Mouse (Mus musculus) limb, embryonic 14.5 days (tissue): ENCODE measurements at regions not wholly inside any gene's neighbourhood (a gene's known extent, or its start where the extent isn't known, plus 50 kb on each side); places are given as distances from the start of the nearest gene placed in this dataset.
A peak's percentile ranks its signal among the peaks of the same experiment; 100 is the strongest.

Experiments
- ATAC-seq: fragments of 200-750 bp; cut with Nextera tagmentation; 2 replicates; pipeline ENCODE4 v1.8.0; 2017; ENCODE audit warnings: low read depth, moderate number of reproducible peaks, moderate TSS enrichment; ENCODE audit not compliant: low FRiP score
- DNase-seq: peaks from one replicate; pipeline ENCODE4 v3.0.0-alpha.2; 2015; ENCODE audit warnings: low spot score
- H3K27ac ChIP-seq: fragments of 300-500 bp; sonication (generic); replicated peaks from 2 replicates; pipeline ENCODE4 v1.5.1; 2014; ENCODE audit warnings: low read depth, mild to moderate bottlenecking, low read length, moderate library complexity, mixed read lengths
- H3K27me3 ChIP-seq: fragments of 300-500 bp; sonication (generic); 2 replicates; pipeline ENCODE4 v1.6.1; 2014; ENCODE audit warnings: low read length, mixed read lengths; ENCODE audit not compliant: control insufficient read depth, insufficient read depth
- H3K36me3 ChIP-seq: fragments of 300-500 bp; sonication (generic); 2 replicates; pipeline ENCODE4 v1.6.1; 2014; ENCODE audit warnings: mild to moderate bottlenecking, low read length, moderate library complexity, mixed read lengths; ENCODE audit not compliant: control insufficient read depth, insufficient read depth
- H3K4me1 ChIP-seq: fragments of 300-500 bp; sonication (generic); 2 replicates; pipeline ENCODE4 v1.6.1; 2014; ENCODE audit warnings: antibody characterized with exemption, low read length, mixed read lengths; ENCODE audit not compliant: control insufficient read depth, insufficient read depth
- H3K4me2 ChIP-seq: fragments of 300-500 bp; sonication (generic); replicated peaks from 2 replicates; pipeline ENCODE4 v1.6.1; 2014; ENCODE audit warnings: low read depth, mild to moderate bottlenecking, low read length, moderate library complexity; ENCODE audit not compliant: severe bottlenecking
- H3K4me3 ChIP-seq: fragments of 300-500 bp; sonication (generic); replicated peaks from 2 replicates; pipeline ENCODE4 v1.5.1; 2014; ENCODE audit warnings: low read length
- H3K9ac ChIP-seq: fragments of 300-500 bp; sonication (generic); 2 replicates; pipeline ENCODE4 v1.6.1; 2014; ENCODE audit warnings: mild to moderate bottlenecking, low read depth, low read length, moderate library complexity; ENCODE audit not compliant: severe bottlenecking
- H3K9me3 ChIP-seq: fragments of 300-500 bp; sonication (generic); 2 replicates; pipeline ENCODE4 v1.6.1; 2016; ENCODE audit warnings: low read length; ENCODE audit not compliant: control insufficient read depth
- POLR2A ChIP-seq: fragments of 200-500 bp; IDR thresholded peaks from 2 replicates; pipeline ENCODE4 v1.8.0; 2012; ENCODE audit warnings: inconsistent platforms, mild to moderate bottlenecking, moderate library complexity, borderline replicate concordance; ENCODE audit not compliant: insufficient read depth, insufficient read length; ENCODE audit errors: extremely low read depth
- WGBS: fragments of 180-500 bp; shearing (Covaris S2); extraction: QIAGEN DNeasy Blood & Tissue Kit; methylation state at CpG from one replicate; pipeline ENCODE4 v1.1.7; 2014; 5-methylcytosine and 5-hydroxymethylcytosine counted together

DNA sequence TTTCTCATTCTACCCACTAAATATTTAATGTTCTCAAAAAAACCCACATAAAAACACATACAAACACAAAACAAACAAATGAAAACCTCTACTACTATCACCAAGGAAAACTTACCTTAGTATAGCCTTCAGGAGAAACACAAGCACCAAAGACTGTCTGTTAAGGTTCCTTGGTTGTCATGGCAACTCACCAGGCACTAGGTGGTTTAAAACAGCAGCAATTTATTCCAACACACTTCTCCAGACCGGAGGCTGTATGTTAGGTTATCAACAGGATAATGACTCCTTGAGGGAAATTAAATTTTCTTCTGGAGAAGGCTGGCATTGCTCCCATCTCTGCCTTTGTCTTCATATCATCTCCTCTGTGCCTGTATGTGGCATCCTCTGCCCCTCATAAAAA, 183.8 kb upstream of the Hey2 start:
- Histone ChIP-seq H3K36me3 (no peaks in the 10 kb centered on the region), H3K27me3 (no peaks in the 10 kb centered on the region), H3K9ac (no peak overlapping the region), H3K4me3 (no peak overlapping the region), H3K9me3 (no peaks in the 10 kb centered on the region), H3K4me1 (no peaks in the 10 kb centered on the region), H3K4me2 (no peak overlapping the region), H3K27ac (no peak overlapping the region)
- DNase-seq (no peak), ATAC-seq (no peak)
- TF ChIP-seq POLR2A: no peak
- 24% methylated on average over 1 of the region's 1 CpGs for WGBS

DNA sequence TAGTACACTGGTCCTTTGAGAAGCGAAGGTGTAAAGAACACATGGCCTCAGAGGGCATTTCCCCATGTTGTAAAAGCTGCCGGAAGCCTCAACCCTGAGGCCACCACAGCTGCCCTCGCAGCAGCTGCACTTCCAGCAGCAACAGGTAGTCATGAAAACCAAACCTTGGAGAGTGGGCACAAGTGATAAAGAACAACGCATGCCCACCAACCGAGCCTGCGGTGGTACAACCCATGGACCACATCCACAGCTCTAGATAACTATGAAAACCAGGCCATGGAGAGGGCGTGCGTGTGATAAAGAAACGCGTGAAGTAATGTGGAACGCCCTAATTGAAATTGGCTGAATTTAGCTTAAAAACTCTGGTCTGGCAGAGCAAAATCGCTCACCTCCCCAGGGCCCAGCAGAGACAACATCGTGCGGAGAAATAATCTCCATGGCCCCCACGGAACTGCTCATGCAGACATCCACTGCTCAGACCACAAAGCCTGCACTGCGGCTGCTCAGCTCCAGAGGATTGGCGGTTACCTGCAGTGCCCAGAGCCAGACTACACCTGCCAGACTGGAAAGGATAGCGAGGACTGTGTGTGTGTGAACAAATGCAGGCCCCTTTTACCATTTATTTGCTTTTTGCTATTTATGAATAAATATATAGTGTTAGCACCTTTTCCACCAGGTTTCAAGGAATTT, 170.2 kb upstream of the Hey2 start:
- Histone ChIP-seq H3K4me3 (no peak overlapping the region), H3K27me3 (0 out of 2 replicates have a peak, but pooled peaks cover 3% of the 10 kb centered on the region), H3K27ac (no peak overlapping the region), H3K4me2 (no peak overlapping the region), H3K36me3 (no peaks in the 10 kb centered on the region), H3K4me1 (peaks cover 16% of the 10 kb centered on the region; the same call in 1 of the 2 replicates), H3K9me3 (no peaks in the 10 kb centered on the region), H3K9ac (no peak overlapping the region)
- no peak for DNase-seq
- WGBS: 50% methylated on average over 18 of the region's 18 CpGs
- ATAC-seq: no peak
- TF ChIP-seq POLR2A: no peak

DNA sequence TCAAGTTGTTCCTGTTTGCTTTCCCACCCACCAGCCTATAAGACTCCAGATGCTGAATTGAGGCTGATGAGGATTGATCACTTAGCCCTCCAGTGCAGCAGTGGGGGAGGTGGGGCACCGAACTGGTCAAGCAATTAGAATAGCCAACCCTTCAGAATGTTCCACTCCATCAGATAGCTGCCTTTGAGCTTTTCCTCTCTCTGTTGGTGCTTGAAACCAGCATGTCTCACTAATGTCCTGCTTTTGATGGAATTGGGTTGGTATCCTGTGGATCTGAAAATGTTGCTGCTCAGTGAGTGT, 167.3 kb upstream of the Hey2 start:
- no peak overlapping the region for H3K4me2 ChIP-seq
- no peak for TF ChIP-seq POLR2A
- peaks cover 16% of the 10 kb centered on the region; the same call in 1 of the 2 replicates for H3K4me1 ChIP-seq
- no peaks in the 10 kb centered on the region for H3K9me3 ChIP-seq
- H3K9ac ChIP-seq: no peak overlapping the region
- no peaks in the 10 kb centered on the region for H3K36me3 ChIP-seq
- H3K4me3 ChIP-seq: no peak overlapping the region
- H3K27ac ChIP-seq: no peak overlapping the region
- WGBS: 30% methylated on average over 1 of the region's 1 CpGs
- H3K27me3 ChIP-seq: 0 out of 2 replicates have a peak, but pooled peaks cover 3% of the 10 kb centered on the region
- ATAC-seq: no peak
- DNase-seq: no peak

DNA sequence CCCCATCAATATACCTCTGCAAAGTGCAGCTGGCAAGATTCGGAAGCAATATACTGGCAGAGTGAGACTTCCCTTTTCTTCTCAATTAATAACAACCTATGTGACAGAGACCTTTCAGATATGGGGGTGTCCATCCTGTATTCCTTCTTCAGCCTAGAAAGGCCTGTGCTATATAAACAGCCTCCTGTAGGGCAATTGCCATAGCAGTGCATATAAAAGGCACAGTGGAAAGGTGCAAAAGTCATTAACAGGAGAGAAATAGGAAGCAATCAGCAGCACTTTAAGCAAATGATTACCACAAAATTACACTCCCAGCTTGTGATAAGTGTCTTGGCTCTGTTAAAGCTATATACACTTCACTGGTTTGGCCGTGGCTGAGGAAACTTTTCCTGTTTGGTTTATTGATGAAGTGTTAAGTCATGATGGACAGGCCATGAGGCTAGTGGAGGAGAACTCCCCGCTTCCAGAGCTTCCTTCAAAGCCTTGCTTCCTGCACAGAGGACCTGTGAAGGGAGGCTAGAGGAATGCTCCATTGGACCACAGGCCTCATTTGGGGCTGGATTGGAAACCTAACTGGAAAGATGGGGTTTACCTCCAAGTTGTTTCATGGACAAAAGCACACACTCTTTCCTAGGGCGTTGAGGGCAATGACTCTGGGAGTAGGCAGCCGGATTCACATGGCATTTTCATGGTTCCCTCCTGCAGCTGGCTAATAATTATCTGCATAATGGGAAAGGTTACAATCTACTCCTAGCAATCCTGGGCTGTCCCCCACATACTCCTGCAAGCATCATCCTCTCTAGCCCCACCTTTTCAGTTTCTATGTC, 166.7 kb upstream of the Hey2 start:
- Histone ChIP-seq H3K4me1 (peaks cover 16% of the 10 kb centered on the region; the same call in 1 of the 2 replicates), H3K9ac (no peak overlapping the region), H3K4me2 (no peak overlapping the region), H3K36me3 (no peaks in the 10 kb centered on the region), H3K27ac (no peak overlapping the region), H3K4me3 (no peak overlapping the region), H3K9me3 (no peaks in the 10 kb centered on the region), H3K27me3 (0 out of 2 replicates have a peak, but pooled peaks cover 3% of the 10 kb centered on the region)
- TF ChIP-seq POLR2A: no peak
- ATAC-seq (peak; percentile 77), DNase-seq (peak; percentile 42)
- 37% methylated on average over 5 of the region's 5 CpGs for WGBS

DNA sequence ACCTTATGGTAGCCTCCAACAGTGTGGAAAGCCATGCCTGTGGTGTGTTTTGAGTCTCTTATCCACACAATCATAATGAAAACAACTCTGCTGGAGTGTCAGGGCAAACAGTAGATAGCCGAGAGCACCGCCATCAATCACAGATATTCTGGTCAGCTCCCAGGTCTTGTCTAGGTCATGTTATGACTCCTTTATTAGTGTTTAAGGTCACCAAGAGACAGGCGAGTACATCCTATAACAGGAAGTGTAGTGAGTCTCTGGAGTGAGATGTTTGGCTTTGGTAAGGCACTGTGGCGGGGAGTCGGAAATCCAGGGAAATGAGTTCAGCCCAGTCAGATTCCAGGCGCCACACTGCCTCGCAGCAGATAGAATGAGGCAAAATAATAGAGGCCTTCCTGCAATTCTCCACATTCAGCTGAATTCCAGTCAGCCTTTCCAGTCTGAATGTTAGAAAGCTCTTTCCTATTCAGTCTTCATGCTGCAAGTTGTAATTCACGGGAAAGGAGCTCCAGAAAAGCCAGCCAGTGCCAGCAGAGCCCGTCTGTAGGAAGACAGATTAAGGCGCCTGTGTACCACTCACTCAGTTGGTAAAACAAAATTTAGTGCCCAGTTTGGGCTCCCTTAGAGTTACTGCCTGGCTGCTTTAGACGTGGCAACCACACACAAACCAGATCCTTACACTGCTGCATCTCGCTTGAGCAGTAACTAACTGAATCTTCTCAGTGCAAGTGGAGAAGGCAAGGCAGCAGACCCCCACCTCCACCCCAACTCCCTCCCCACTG, 155.8 kb upstream of the Hey2 start:
- no peak overlapping the region for H3K27ac ChIP-seq
- H3K4me2 ChIP-seq: no peak overlapping the region
- no peak for TF ChIP-seq POLR2A
- H3K4me1 ChIP-seq: no peaks in the 10 kb centered on the region
- H3K36me3 ChIP-seq: no peaks in the 10 kb centered on the region
- H3K9ac ChIP-seq: no peak overlapping the region
- H3K27me3 ChIP-seq: no peaks in the 10 kb centered on the region
- no peak overlapping the region for H3K4me3 ChIP-seq
- 63% methylated on average over 12 of the region's 12 CpGs for WGBS
- ATAC-seq (no peak), DNase-seq (no peak)
- H3K9me3 ChIP-seq: 0 out of 2 replicates have a peak, but pooled peaks cover 2% of the 10 kb centered on the region
